Mouse (Mus musculus) C2C12 (cell line): Measurements from ENCODE around the gene Fam71f2. TPM values are rescaled to one million over a fixed set of nuclear protein-coding genes. Genes with fewer than 3 reads are reported as not detected.

Source experiments
- H3K27me3 ChIP-seq: one replicate; pipeline ENCODE4 v1.6.1; 2011; ENCODE audit not compliant: control insufficient read depth, insufficient read depth, insufficient read length
- H3K36me3 ChIP-seq: one replicate; pipeline ENCODE4 v1.6.1; 2011; ENCODE audit not compliant: control insufficient read depth, insufficient read depth
- H3K4me3 ChIP-seq: one replicate; pipeline ENCODE4 v1.5.1; 2011; ENCODE audit warnings: mild to moderate bottlenecking, control low read depth; ENCODE audit not compliant: poor library complexity, insufficient read depth, severe bottlenecking
- H3K79me2 ChIP-seq: one replicate; pipeline ENCODE4 v1.6.1; 2011; ENCODE audit not compliant: control insufficient read depth, insufficient read depth
- H3K79me3 ChIP-seq: one replicate; pipeline ENCODE4 v1.6.1; 2011; ENCODE audit warnings: low read depth, control low read depth
- H3ac ChIP-seq: one replicate; pipeline ENCODE3; 2011; ENCODE audit warnings: low read depth; ENCODE audit not compliant: control insufficient read depth, insufficient read length
- CEBPB ChIP-seq: IDR thresholded peaks from one replicate; pipeline ENCODE4 v1.6.1; 2011; ENCODE audit warnings: low read depth, mild to moderate bottlenecking, control low read depth, moderate library complexity
- CTCF ChIP-seq: IDR thresholded peaks from one replicate; pipeline ENCODE4 v1.5.1; 2011; ENCODE audit not compliant: control insufficient read depth, insufficient read depth, insufficient read length
- FOSL1 ChIP-seq: IDR thresholded peaks from one replicate; pipeline ENCODE4 v1.8.0; 2011; ENCODE audit warnings: mild to moderate bottlenecking, low read length; ENCODE audit not compliant: poor library complexity, insufficient read depth, severe bottlenecking
- MAX ChIP-seq: IDR thresholded peaks from one replicate; pipeline ENCODE4 v1.6.1; 2011; ENCODE audit warnings: mild to moderate bottlenecking, control low read depth
- MYOD1 ChIP-seq: IDR thresholded peaks from one replicate; pipeline ENCODE4 v1.6.1; 2011; ENCODE audit warnings: low read depth; ENCODE audit not compliant: control insufficient read depth, insufficient read length
- MYOG ChIP-seq: IDR thresholded peaks from one replicate; pipeline ENCODE4 v1.6.1; 2011; ENCODE audit not compliant: control insufficient read depth, insufficient read length; ENCODE audit errors: extremely low read depth
- USF1 ChIP-seq: IDR thresholded peaks from one replicate; pipeline ENCODE4 v1.6.1; 2011; ENCODE audit warnings: low read depth, mild to moderate bottlenecking, control low read depth, moderate library complexity
- polyA plus RNA-seq: library from polyadenylated mRNA; unstranded; fragments of >200 nt; fragmentation: generic; extraction: Trizol; gene quantifications from one replicate; pipeline ENCODE4 v1.2.1, GENCODE M21; 2012; ENCODE audit warnings: missing spikeins

Gene Fam71f2
- polyA plus RNA-seq, 1 experiment = 0.19 TPM

DNA sequence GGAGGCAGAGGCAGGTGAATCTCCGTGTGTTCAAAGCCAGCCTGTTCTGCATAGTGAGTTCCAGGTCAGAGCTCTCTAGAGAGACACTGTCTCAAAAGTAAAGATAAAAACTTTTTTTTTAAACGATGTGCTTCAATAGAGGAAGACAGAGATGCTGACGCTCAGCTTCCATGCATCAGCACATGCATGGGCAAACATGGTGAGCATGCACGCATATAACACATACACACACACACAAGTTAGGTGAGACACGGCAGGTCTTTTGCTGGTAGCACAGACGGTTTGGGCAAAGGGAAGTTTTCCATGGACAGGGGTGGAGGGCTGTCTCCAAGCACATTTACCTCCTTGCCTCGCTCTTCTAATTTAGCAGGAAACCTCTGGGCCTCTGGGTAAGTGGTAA is 42.8 kb downstream of the Fam71f2 start:
- Histone ChIP-seq H3ac (no peak overlapping the region), H3K79me2 (no peaks in the 10 kb centered on the region), H3K36me3 (no peaks in the 10 kb centered on the region), H3K4me3 (no peak overlapping the region), H3K79me3 (no peaks in the 10 kb centered on the region), H3K27me3 (peaks cover 5% of the 10 kb centered on the region)
- TF ChIP-seq MYOG (no peak), CEBPB (no peak), FOSL1 (no peak), USF1 (no peak), MAX (no peak), MYOD1 (no peak), CTCF (no peak)

DNA sequence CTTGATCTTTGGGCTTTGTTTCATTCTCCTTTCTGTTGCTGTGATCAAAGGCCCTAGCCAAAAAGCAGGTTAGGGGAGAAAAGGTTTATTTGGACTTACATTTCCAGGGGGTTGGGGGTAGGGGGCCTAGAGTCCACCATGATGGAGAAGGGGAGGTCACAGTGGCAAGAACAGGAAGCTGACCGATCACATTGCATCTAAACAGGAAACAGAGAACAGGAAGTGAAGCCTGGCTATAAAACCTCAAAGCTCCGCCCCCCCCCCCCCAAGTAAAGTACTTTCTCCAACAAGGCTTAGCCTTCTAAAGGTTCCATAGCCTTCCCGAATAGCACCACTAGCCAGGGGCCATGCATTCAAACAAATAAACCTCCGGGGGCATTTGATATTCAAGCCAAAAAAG is 43.3 kb downstream of the Fam71f2 start:
- Histone ChIP-seq H3K4me3 (no peak overlapping the region), H3K27me3 (peaks cover 5% of the 10 kb centered on the region), H3K36me3 (no peaks in the 10 kb centered on the region), H3K79me3 (no peaks in the 10 kb centered on the region), H3ac (no peak overlapping the region), H3K79me2 (no peaks in the 10 kb centered on the region)
- TF ChIP-seq CEBPB (no peak), MYOD1 (no peak), USF1 (no peak), CTCF (no peak), MAX (no peak), FOSL1 (no peak), MYOG (no peak)

DNA sequence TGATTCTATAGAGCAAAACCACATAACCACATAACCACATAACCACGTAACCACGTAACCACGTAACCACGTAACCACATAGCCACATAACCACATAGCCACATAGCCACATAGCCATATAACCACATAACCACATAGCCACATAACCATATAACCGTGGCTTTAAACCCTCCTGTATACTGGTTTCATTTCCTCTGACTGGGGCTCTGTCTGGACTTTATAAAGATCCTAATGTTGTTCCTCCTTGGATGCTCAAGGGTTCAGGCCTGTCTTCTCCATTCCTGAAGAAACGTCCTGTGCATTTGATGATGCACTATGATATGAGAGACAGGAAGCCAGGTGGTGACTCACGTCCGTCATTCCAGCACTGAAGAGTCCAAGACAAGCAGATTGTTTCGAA is 47.6 kb downstream of the Fam71f2 start:
- Histone ChIP-seq H3K79me3 (no peaks in the 10 kb centered on the region), H3K36me3 (no peaks in the 10 kb centered on the region), H3K27me3 (peaks cover 5% of the 10 kb centered on the region), H3K4me3 (no peak overlapping the region), H3ac (no peak overlapping the region), H3K79me2 (no peaks in the 10 kb centered on the region)
- TF ChIP-seq MYOD1 (peak; percentile 24), FOSL1 (peak; percentile 8), CTCF (no peak)

DNA sequence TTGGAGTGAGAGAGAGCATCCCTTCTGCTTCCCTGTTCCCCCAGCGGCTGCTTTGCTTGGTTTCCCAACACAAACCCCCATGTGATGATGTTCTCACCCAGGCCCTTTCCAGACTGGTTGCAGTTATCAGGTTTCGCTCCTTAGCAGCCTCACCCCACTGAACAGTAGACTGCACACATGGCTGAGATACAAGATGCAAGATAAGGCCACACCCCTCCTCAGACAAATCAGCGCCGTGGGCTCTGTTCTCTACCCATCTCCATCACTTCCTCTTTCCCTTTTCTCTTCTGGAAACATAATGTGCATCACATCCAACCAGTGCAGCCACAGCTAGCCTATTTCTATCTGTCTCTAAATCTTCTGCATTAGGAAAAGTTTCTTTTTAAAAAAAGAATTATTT is 50.1 kb downstream of the Fam71f2 start:
- peaks cover 5% of the 10 kb centered on the region for H3K27me3 ChIP-seq
- H3K79me3 ChIP-seq = no peaks in the 10 kb centered on the region
- H3K79me2 ChIP-seq = no peaks in the 10 kb centered on the region
- H3K36me3 ChIP-seq = no peaks in the 10 kb centered on the region
- H3ac ChIP-seq = no peak overlapping the region
- H3K4me3 ChIP-seq = no peak overlapping the region
- no peak for TF ChIP-seq USF1
- no peak for TF ChIP-seq MYOD1
- no peak for TF ChIP-seq CTCF
- TF ChIP-seq MYOG = no peak
- no peak for TF ChIP-seq CEBPB
- TF ChIP-seq FOSL1 = no peak
- no peak for TF ChIP-seq MAX

Other genes starting within 250 kb of the Fam71f2 start
- not detected for gene Lep, start 219.4 kb upstream of the Fam71f2 start, polyA plus RNA-seq
- gene Rbm28, start 114.6 kb upstream of the Fam71f2 start, polyA plus RNA-seq = 18.2 TPM
- 0.09 TPM for gene Prrt4, start 100.0 kb upstream of the Fam71f2 start, polyA plus RNA-seq
- gene Impdh1, start 63.2 kb upstream of the Fam71f2 start, polyA plus RNA-seq = 65.9 TPM
- gene Hilpda, start 7.1 kb upstream of the Fam71f2 start, polyA plus RNA-seq = 33.9 TPM
- gene Fam71f1, start 39.5 kb downstream of the Fam71f2 start, polyA plus RNA-seq = 0.22 TPM
- gene Calu, start 68.5 kb downstream of the Fam71f2 start, polyA plus RNA-seq = 169 TPM
- 0.06 TPM for gene Opn1sw, start 108.9 kb downstream of the Fam71f2 start, polyA plus RNA-seq
- gene Ccdc136, start 116.7 kb downstream of the Fam71f2 start, polyA plus RNA-seq = 8.1 TPM
- gene Flnc, start 153.7 kb downstream of the Fam71f2 start, polyA plus RNA-seq = 51.0 TPM
- gene Atp6v1f, start 188.1 kb downstream of the Fam71f2 start, polyA plus RNA-seq = 210 TPM
- gene Atp6v1fnb, start 191.8 kb downstream of the Fam71f2 start, polyA plus RNA-seq = not detected
- 0.18 TPM for gene Kcp, start 228.4 kb downstream of the Fam71f2 start, polyA plus RNA-seq
- 7.6 TPM for gene Irf5, start 247.0 kb downstream of the Fam71f2 start, polyA plus RNA-seq